Mouse (Mus musculus) cerebellum, adult 2 months (tissue): ENCODE measurements around the gene Umad1.

ENCODE experiments used
- CTCF ChIP-seq: fragments of 200-500 bp; IDR thresholded peaks from 2 replicates; pipeline ENCODE4 v1.5.1; 2011; ENCODE audit warnings: low read depth, mild to moderate bottlenecking, control low read depth, low read length, moderate library complexity, borderline replicate concordance; ENCODE audit not compliant: insufficient read depth
- POLR2A ChIP-seq: fragments of 200-500 bp; IDR thresholded peaks from 2 replicates; pipeline ENCODE4 v1.6.1; 2011; ENCODE audit warnings: low read length, control low read depth, borderline replicate concordance; ENCODE audit not compliant: insufficient read depth

DNA sequence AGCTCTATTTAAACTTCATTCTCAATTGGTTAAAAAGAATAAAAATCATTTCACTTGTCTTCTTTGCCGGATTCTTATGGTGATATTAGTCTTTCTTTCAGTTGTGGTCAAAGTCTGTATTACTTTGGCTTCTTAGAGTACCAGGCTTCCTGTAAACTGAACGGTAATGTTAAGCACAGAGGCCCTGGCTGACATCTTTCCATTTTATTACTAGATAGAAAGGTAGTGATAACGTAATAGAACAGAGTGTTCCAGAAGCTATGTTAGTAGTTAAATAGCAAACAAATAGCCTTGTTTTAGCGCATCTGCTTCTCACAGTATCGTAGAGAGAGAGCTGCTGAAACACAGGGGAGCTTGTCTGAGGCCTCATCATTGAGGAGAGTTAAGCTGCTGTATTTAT is 146.8 kb downstream of the Umad1 start:
- TF ChIP-seq CTCF (no peak), POLR2A (no peak)
